Mouse (Mus musculus): ENCODE measurements around the gene Tctex1d1. TPM values are rescaled to one million over a fixed set of nuclear protein-coding genes. Genes with fewer than 3 reads are reported as not detected.

The Tctex1d1 gene
- total RNA-seq, 2 experiments from 2014 or later: not detected

Other genes with a start within 250 kb of the Tctex1d1 start
- gene Sgip1, start 237.3 kb upstream of the Tctex1d1 start, total RNA-seq (2021): 1 to 10 TPM; 4.9 to 8.5 TPM
- not detected for gene Insl5, start 48.2 kb downstream of the Tctex1d1 start, total RNA-seq (2021)
- gene Mier1, start 135.8 kb downstream of the Tctex1d1 start, total RNA-seq (2021): 10 to 100 TPM; 57.0 to 59.2 TPM
- 1 to 10 TPM; 4.0 to 6.9 TPM for gene Wdr78, start 135.9 kb downstream of the Tctex1d1 start, total RNA-seq (2021)
- 10 to 100 TPM; 16.0 to 17.0 TPM for gene Slc35d1, start 236.6 kb downstream of the Tctex1d1 start, total RNA-seq (2021)